Mouse (Mus musculus) limb, embryonic 15.5 days (tissue): Measurements from ENCODE around the gene Slc25a21. TPM values are rescaled to one million over a fixed set of nuclear protein-coding genes. Genes with fewer than 3 reads are reported as not detected.
"Not testable (repeated sequence)": the region's sequence is repeated elsewhere in the genome, so short reads cannot be mapped to it uniquely, and the experiment has no call there.

Experiments
- ATAC-seq: fragments of 200-750 bp; cut with Nextera tagmentation; 2 replicates; pipeline ENCODE4 v1.8.0; 2017; ENCODE audit warnings: low read depth, moderate TSS enrichment; ENCODE audit not compliant: insufficient number of reproducible peaks, low FRiP score, low TSS enrichment
- H3K27ac ChIP-seq: fragments of 300-500 bp; sonication (generic); 2 replicates; pipeline ENCODE4 v1.5.1; 2015; ENCODE audit warnings: moderate library complexity, mild to moderate bottlenecking, inconsistent platforms
- H3K27me3 ChIP-seq: fragments of 300-500 bp; sonication (generic); 2 replicates; pipeline ENCODE4 v1.6.1; 2015; ENCODE audit warnings: inconsistent platforms
- H3K36me3 ChIP-seq: fragments of 300-500 bp; sonication (generic); 2 replicates; pipeline ENCODE4 v1.6.1; 2015; ENCODE audit warnings: inconsistent platforms
- H3K4me1 ChIP-seq: fragments of 300-500 bp; sonication (generic); 2 replicates; pipeline ENCODE4 v1.6.1; 2015; ENCODE audit warnings: inconsistent platforms
- H3K4me2 ChIP-seq: fragments of 300-500 bp; sonication (generic); 2 replicates; pipeline ENCODE4 v1.6.1; 2015; ENCODE audit warnings: mild to moderate bottlenecking, inconsistent platforms
- H3K4me3 ChIP-seq: fragments of 300-500 bp; sonication (generic); 2 replicates; pipeline ENCODE4 v1.5.1; 2015; ENCODE audit warnings: mild to moderate bottlenecking, inconsistent platforms
- H3K9ac ChIP-seq: fragments of 300-500 bp; sonication (generic); 2 replicates; pipeline ENCODE4 v1.6.1; 2015; ENCODE audit warnings: inconsistent platforms
- H3K9me3 ChIP-seq: fragments of 300-500 bp; sonication (generic); 2 replicates; pipeline ENCODE4 v1.6.1; 2016; ENCODE audit warnings: inconsistent platforms
- WGBS: fragments of 180-500 bp; shearing (Covaris S2); methylation state at CpG from one replicate; pipeline ENCODE4 v1.1.7; 2015; 5-methylcytosine and 5-hydroxymethylcytosine counted together
- polyA plus RNA-seq: library from polyadenylated mRNA; unstranded; fragments of >200 nt; fragmentation: Nextera tagmentation; extraction: Ambion mirVana; gene quantifications from 2 replicates; pipeline ENCODE4 v1.2.1, GENCODE M21; 2015

Gene Slc25a21
- polyA plus RNA-seq: 0.36 and 0.40 TPM in 2 replicates

- H3K4me3 ChIP-seq: peak within 1 kb of the TSS; percentile 52
- WGBS: 75% methylated on average over 10 of the region's 10 CpGs
- no peaks in the 10 kb centered on the region for H3K9me3 ChIP-seq
- peaks cover 9% of the 10 kb centered on the region for H3K4me1 ChIP-seq
- H3K36me3 ChIP-seq: no peaks in the 10 kb centered on the region
- H3K4me2 ChIP-seq: peak within 1 kb of the TSS; percentile 86
- no peak within 1 kb of the TSS for H3K27ac ChIP-seq
- ATAC-seq: no peak
- peak within 1 kb of the TSS; percentile 42 for H3K9ac ChIP-seq
- H3K27me3 ChIP-seq: peaks cover 24% of the 10 kb centered on the region
Measured at GRCm38 (mm10) chr12:57197363-57198026, at the start of gene Slc25a21. TSS of gene Slc25a21 (minus strand) at chr12:57197472.

GRCm38 (mm10) chr12:57243671-57244495 lies 46.6 kb upstream of the Slc25a21 start:
- Histone ChIP-seq H3K27me3 (no peaks in the 10 kb centered on the region), H3K4me2 (no peak overlapping the region), H3K9ac (no peak overlapping the region), H3K36me3 (peaks cover 20% of the 10 kb centered on the region), H3K27ac (no peak overlapping the region), H3K4me3 (no peak overlapping the region), H3K9me3 (no peaks in the 10 kb centered on the region), H3K4me1 (no peaks in the 10 kb centered on the region)
- no peak for ATAC-seq
- 87% methylated on average over 5 of the region's 5 CpGs for WGBS

- no peak overlapping the region for H3K4me3 ChIP-seq
- H3K27me3 ChIP-seq: no peaks in the 10 kb centered on the region
- peaks cover 7% of the 10 kb centered on the region; the same call in 1 of the 2 replicates for H3K4me1 ChIP-seq
- no peak overlapping the region for H3K4me2 ChIP-seq
- WGBS: 86% methylated on average over 5 of the region's 5 CpGs
- no peak overlapping the region for H3K9ac ChIP-seq
- no peaks in the 10 kb centered on the region for H3K9me3 ChIP-seq
- peaks cover 8% of the 10 kb centered on the region for H3K36me3 ChIP-seq
- no peak for ATAC-seq
- H3K27ac ChIP-seq: no peak overlapping the region
Measured at GRCm38 (mm10) chr12:57233386-57233785, 36.1 kb upstream of the Slc25a21 start.

DNA sequence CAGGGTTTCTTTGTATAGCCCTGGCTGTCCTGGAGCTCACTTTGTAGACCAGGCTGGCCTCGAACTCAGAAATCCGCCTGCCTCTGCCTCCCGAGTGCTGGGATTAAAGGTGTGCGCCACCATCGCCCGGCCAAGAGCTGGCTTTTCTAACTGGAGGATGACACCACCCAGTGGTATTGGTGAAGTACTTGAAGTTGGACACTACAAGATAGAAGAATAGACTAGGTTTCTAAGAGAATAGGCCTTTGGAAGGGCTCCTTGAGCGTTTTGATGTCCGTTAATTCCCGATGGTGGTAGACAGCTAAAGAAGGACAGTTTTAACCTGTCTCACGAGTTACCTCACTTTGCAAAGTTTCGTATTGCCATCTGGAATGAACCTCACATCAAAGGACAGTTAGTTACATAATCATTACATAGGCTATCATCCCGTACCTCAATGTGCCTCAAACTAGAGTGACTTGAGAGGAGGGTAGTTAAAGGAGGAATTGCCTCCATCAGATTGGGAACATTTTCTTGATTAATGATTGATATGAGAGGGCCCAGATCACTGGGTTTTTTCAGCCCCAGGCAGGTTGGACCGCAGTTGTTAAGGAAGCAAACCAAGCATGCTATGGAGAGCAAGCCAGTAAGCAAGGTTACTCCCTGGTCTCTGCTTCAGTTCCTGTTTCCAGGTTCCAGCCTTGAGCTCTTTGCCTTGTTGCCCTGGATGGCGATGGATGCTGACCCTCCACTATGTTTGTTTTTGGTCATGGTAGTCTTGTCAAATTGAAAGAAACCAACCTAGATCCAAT lies 34.0 kb upstream of the Slc25a21 start:
- H3K27ac ChIP-seq: no peak overlapping the region
- H3K9ac ChIP-seq: peak overlapping the region; percentile 82; the same call in 1 of the 2 replicates
- no peak for ATAC-seq
- peak overlapping the region; percentile 77 for H3K4me3 ChIP-seq
- no peaks in the 10 kb centered on the region for H3K9me3 ChIP-seq
- peaks cover 7% of the 10 kb centered on the region; the same call in 1 of the 2 replicates for H3K4me1 ChIP-seq
- H3K27me3 ChIP-seq: no peaks in the 10 kb centered on the region
- H3K36me3 ChIP-seq: peaks cover 5% of the 10 kb centered on the region; the same call in 1 of the 2 replicates
- H3K4me2 ChIP-seq: peak overlapping the region; percentile 50
- WGBS: 64% methylated on average over 14 of the region's 14 CpGs

DNA sequence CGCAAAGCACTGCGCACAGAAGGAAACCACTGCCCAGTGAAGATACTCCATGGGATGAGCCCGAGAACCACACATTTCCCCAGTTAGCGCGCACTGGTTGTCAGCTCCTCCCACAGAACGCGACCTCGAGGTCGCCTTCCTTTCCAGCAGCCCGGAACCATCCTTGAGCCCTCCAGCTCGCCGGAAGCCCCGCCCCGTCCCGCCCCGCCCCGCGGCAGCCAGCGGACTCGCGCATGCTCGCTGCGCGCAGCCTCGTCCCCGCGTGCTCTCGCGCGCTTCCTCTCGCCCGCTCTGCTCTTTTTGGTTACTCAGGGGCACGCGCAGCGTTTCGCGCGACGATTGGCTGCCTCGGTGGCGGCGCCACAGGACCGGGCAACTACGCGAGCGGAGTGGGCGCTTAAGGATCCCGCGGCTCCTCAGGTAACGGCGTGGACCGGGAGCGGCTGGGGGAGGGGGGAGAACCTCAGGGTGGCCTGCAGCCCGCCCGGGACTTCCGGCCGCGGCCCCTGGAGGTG lies 33.0 kb upstream of the Slc25a21 start, which contains the start of the genes Prps1l3 and Mipol1:
Gene Prps1l3 (plus strand): TSS at position 221 of the 515 bp plus-strand sequence.
Gene Mipol1 (plus strand): TSS at position 236 of the 515 bp plus-strand sequence.
- ATAC-seq: peak; percentile 94
- Histone ChIP-seq H3K4me3 (peak within 1 kb of the TSS; percentile 77), H3K4me2 (peak within 1 kb of the TSS; percentile 50), H3K27me3 (no peaks in the 10 kb centered on the region), H3K9ac (peak within 1 kb of the TSS; percentile 82), H3K36me3 (peaks cover 5% of the 10 kb centered on the region; the same call in 1 of the 2 replicates), H3K27ac (peak within 1 kb of the TSS; percentile 92), H3K9me3 (no peaks in the 10 kb centered on the region), H3K4me1 (peaks cover 7% of the 10 kb centered on the region; the same call in 1 of the 2 replicates)
- WGBS: under 1% methylated on average over 58 of the region's 58 CpGs

- Histone ChIP-seq H3K9ac (peak overlapping the region; percentile 41), H3K27me3 (no peaks in the 10 kb centered on the region), H3K4me3 (peak overlapping the region; percentile 77), H3K4me1 (peaks cover 7% of the 10 kb centered on the region; the same call in 1 of the 2 replicates), H3K27ac (peak overlapping the region; percentile 92), H3K36me3 (peaks cover 3% of the 10 kb centered on the region; the same call in 1 of the 2 replicates), H3K9me3 (no peaks in the 10 kb centered on the region), H3K4me2 (peak overlapping the region; percentile 50)
- WGBS: 25% methylated on average over 4 of the region's 4 CpGs
- ATAC-seq: no peak
Measured at GRCm38 (mm10) chr12:57229703-57230102, 32.4 kb upstream of the Slc25a21 start.

DNA sequence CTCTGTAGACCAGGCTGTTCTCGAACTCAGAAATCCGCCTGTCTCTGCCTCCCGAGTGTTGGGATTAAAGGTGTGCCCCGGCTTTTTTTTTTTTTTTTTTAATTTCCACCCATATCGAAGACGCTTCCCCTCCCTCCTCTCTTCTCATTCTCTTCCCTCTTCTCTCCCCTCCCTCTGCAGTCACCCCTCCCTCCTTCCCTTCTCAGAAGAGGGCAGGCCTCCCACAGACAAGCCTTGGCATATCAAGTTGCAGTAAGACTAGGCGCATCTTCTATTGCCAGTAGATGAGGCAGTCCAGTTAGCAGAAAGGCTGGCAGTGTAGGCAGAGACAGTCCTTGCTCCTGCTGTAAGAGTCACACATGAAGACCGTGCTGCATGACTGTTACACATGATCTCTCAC lies 30.5 kb upstream of the Slc25a21 start:
- Histone ChIP-seq H3K36me3 (no peaks in the 10 kb centered on the region), H3K4me3 (no peak overlapping the region), H3K4me2 (no peak overlapping the region), H3K9me3 (no peaks in the 10 kb centered on the region), H3K9ac (no peak overlapping the region), H3K27ac (no peak overlapping the region), H3K4me1 (peaks cover 7% of the 10 kb centered on the region; the same call in 1 of the 2 replicates), H3K27me3 (no peaks in the 10 kb centered on the region)
- WGBS: 84% methylated on average over 4 of the region's 8 CpGs
- ATAC-seq: no peak

GRCm38 (mm10) chr12:57226411-57226810 lies 29.1 kb upstream of the Slc25a21 start:
- Histone ChIP-seq H3K4me2 (no peak overlapping the region), H3K27me3 (no peaks in the 10 kb centered on the region), H3K27ac (no peak overlapping the region), H3K9me3 (no peaks in the 10 kb centered on the region), H3K36me3 (no peaks in the 10 kb centered on the region), H3K4me1 (peaks cover 5% of the 10 kb centered on the region; the same call in 1 of the 2 replicates), H3K4me3 (no peak overlapping the region), H3K9ac (no peak overlapping the region)
- ATAC-seq: no peak
- 82% methylated on average over 9 of the region's 9 CpGs for WGBS

- not testable (repeated sequence) for H3K36me3 ChIP-seq, H3K9ac ChIP-seq, H3K4me1 ChIP-seq, H3K4me3 ChIP-seq, H3K4me2 ChIP-seq, ATAC-seq, H3K9me3 ChIP-seq, H3K27ac ChIP-seq, H3K27me3 ChIP-seq
- 83% methylated on average over 5 of the region's 5 CpGs for WGBS
Measured at GRCm38 (mm10) chr12:57212463-57212862, 15.2 kb upstream of the Slc25a21 start.

GRCm38 (mm10) chr12:57211353-57212311 lies 14.4 kb upstream of the Slc25a21 start:
- Histone ChIP-seq H3K4me1 (peaks cover 8% of the 10 kb centered on the region), H3K27ac (no peak overlapping the region), H3K9me3 (no peaks in the 10 kb centered on the region), H3K4me3 (peak overlapping the region; percentile 45), H3K4me2 (peak overlapping the region; percentile 80), H3K36me3 (no peaks in the 10 kb centered on the region), H3K9ac (peak overlapping the region; percentile 35), H3K27me3 (no peaks in the 10 kb centered on the region)
- ATAC-seq: peak; percentile 55; the same call in 1 of the 2 replicates
- WGBS: 6% methylated on average over 30 of the region's 30 CpGs
